Mouse (Mus musculus) testis, adult 2 months (tissue): ENCODE results near the gene Tiam1. TPM values are rescaled to one million over a fixed set of nuclear protein-coding genes. Genes with fewer than 3 reads are reported as not detected.
A peak's percentile ranks its signal among the peaks of the same experiment; 100 is the strongest.

ENCODE experiments used
- H3K27ac ChIP-seq: fragments of 200-500 bp; 2 replicates; pipeline ENCODE4 v1.5.1; 2012; ENCODE audit warnings: low read depth, low read length; ENCODE audit not compliant: control insufficient read depth, insufficient read depth
- H3K27me3 ChIP-seq: fragments of 200-500 bp; 2 replicates; pipeline ENCODE4 v1.6.1; 2012; ENCODE audit warnings: mild to moderate bottlenecking, low read length, moderate library complexity; ENCODE audit not compliant: control insufficient read depth, insufficient read depth
- H3K36me3 ChIP-seq: fragments of 200-500 bp; 2 replicates; pipeline ENCODE4 v1.6.1; 2012; ENCODE audit warnings: mild to moderate bottlenecking, low read length; ENCODE audit not compliant: control insufficient read depth, insufficient read depth
- H3K4me1 ChIP-seq: fragments of 200-500 bp; 2 replicates; pipeline ENCODE4 v1.6.1; 2012; ENCODE audit warnings: low read length; ENCODE audit not compliant: control insufficient read depth, insufficient read depth
- H3K4me3 ChIP-seq: fragments of 200-500 bp; 2 replicates; pipeline ENCODE4 v1.5.1; 2012; ENCODE audit warnings: low read depth, mild to moderate bottlenecking, low read length, moderate library complexity, mixed read lengths; ENCODE audit not compliant: control insufficient read depth
- CTCF ChIP-seq: fragments of 200-500 bp; IDR thresholded peaks from 2 replicates; pipeline ENCODE4 v1.5.1; 2012; ENCODE audit warnings: low read depth, mild to moderate bottlenecking, inconsistent platforms, low read length, moderate library complexity; ENCODE audit not compliant: control insufficient read depth, insufficient read depth, insufficient replicate concordance
- POLR2A ChIP-seq: fragments of 200-500 bp; IDR thresholded peaks from 2 replicates; pipeline ENCODE4 v1.6.1; 2012; ENCODE audit warnings: low read depth, mild to moderate bottlenecking, inconsistent platforms, low read length, moderate library complexity; ENCODE audit not compliant: control insufficient read depth
- polyA plus RNA-seq: library from polyadenylated mRNA; depleted of rRNA; stranded (reverse); fragments of >200 nt; gene quantifications from 2 replicates; pipeline ENCODE4 v1.2.3, GENCODE M21; 2012

Tiam1 gene
- polyA plus RNA-seq, 1 experiment, result 9.6 TPM

DNA sequence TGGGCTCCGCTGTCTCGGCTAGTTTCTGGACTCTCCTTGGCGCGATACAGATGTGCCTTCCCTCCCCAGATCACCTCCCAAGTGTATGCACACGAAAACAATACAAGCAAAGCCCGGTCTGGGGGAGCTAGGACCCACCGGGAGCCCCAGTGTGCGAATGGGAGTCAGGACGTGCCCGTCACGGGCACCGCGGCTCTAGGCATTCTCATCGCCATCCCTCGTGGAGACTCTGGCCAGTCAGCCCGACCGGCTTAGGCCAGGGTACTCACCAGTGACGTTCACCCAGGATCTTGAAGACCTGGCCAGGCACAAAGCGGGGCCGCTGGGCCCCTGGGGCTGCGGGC is 181 bp downstream of the Tiam1 start:
- TF ChIP-seq POLR2A (no peak), CTCF (no peak)
- Histone ChIP-seq H3K27ac (peak overlapping the region; percentile 64), H3K36me3 (no peaks in the 10 kb centered on the region), H3K4me1 (peaks cover 10% of the 10 kb centered on the region), H3K4me3 (peak overlapping the region; percentile 78), H3K27me3 (no peaks in the 10 kb centered on the region)

GRCm38 (mm10) chr16:90142574-90143415 is 774 bp downstream of the Tiam1 start:
- H3K4me1 ChIP-seq, result peaks cover 10% of the 10 kb centered on the region
- no peaks in the 10 kb centered on the region for H3K27me3 ChIP-seq
- H3K27ac ChIP-seq, result peak overlapping the region; percentile 64
- peak overlapping the region; percentile 78 for H3K4me3 ChIP-seq
- no peak for TF ChIP-seq CTCF
- H3K36me3 ChIP-seq, result no peaks in the 10 kb centered on the region

DNA sequence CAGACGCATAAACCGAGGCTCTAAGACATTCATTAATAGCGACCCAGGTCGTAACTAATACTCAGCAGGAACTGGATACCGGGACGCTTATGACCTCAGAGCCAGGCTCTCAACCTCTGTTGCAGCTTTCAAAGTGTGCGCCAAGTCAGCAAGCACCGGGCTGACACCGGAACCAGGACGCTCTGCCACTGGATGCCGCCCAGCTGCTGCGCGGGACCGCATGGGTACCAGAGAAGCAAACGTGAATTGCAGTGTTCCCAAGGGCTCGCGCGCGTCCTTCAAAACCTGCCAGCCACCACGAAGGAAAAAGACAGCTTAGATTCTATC is 1.4 kb downstream of the Tiam1 start:
- H3K27ac ChIP-seq, result no peak overlapping the region
- no peaks in the 10 kb centered on the region for H3K27me3 ChIP-seq
- no peak for TF ChIP-seq CTCF
- peaks cover 10% of the 10 kb centered on the region for H3K4me1 ChIP-seq
- H3K4me3 ChIP-seq, result peak overlapping the region; percentile 78
- H3K36me3 ChIP-seq, result no peaks in the 10 kb centered on the region

DNA sequence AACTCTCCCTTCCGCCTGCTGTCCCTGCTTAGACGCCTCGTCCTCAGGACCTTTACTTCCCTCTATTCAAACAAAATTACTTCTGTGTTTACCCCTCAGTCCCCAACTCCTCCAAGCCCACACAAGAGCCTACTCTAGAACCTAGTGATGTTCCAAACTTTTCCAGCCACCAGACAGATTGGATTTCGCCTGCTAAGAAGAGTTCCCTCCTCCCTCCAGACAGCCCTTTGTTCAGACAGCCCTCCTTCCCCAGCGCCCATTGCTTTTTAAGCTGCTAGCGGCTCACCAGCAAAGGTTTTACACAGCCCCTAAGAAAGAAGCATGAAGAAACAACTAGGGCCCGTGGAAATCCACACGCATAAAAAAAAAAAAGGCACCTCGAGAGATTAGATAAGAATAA is 2.0 kb downstream of the Tiam1 start:
- H3K27me3 ChIP-seq, result no peaks in the 10 kb centered on the region
- no peak for TF ChIP-seq POLR2A
- TF ChIP-seq CTCF, result no peak
- no peak overlapping the region for H3K27ac ChIP-seq
- H3K4me1 ChIP-seq, result peaks cover 10% of the 10 kb centered on the region
- H3K4me3 ChIP-seq, result no peak overlapping the region
- no peaks in the 10 kb centered on the region for H3K36me3 ChIP-seq

- no peak for TF ChIP-seq POLR2A
- no peak for TF ChIP-seq CTCF
- Histone ChIP-seq H3K27ac (peak overlapping the region; percentile 47; the same call in 1 of the 2 replicates), H3K4me1 (peaks cover 10% of the 10 kb centered on the region), H3K36me3 (no peaks in the 10 kb centered on the region), H3K4me3 (no peak overlapping the region), H3K27me3 (no peaks in the 10 kb centered on the region)
Observed at GRCm38 (mm10) chr16:90140571-90140970, 3.0 kb downstream of the Tiam1 start.

GRCm38 (mm10) chr16:90139696-90140095 is 3.9 kb downstream of the Tiam1 start:
- Histone ChIP-seq H3K27me3 (no peaks in the 10 kb centered on the region), H3K36me3 (no peaks in the 10 kb centered on the region), H3K27ac (0 out of 2 replicates have a peak overlapping the region, but pooled peaks have one; percentile 47), H3K4me3 (no peak overlapping the region), H3K4me1 (peaks cover 10% of the 10 kb centered on the region)
- TF ChIP-seq POLR2A (peak; percentile 36; the same call in 1 of the 2 replicates), CTCF (no peak)

GRCm38 (mm10) chr16:90138151-90138550 is 5.4 kb downstream of the Tiam1 start:
- H3K27ac ChIP-seq, result peak overlapping the region; percentile 24; the same call in 1 of the 2 replicates
- H3K4me3 ChIP-seq, result no peak overlapping the region
- TF ChIP-seq POLR2A (no peak), CTCF (no peak)
- no peaks in the 10 kb centered on the region for H3K36me3 ChIP-seq
- H3K27me3 ChIP-seq, result no peaks in the 10 kb centered on the region
- H3K4me1 ChIP-seq, result peaks cover 10% of the 10 kb centered on the region

DNA sequence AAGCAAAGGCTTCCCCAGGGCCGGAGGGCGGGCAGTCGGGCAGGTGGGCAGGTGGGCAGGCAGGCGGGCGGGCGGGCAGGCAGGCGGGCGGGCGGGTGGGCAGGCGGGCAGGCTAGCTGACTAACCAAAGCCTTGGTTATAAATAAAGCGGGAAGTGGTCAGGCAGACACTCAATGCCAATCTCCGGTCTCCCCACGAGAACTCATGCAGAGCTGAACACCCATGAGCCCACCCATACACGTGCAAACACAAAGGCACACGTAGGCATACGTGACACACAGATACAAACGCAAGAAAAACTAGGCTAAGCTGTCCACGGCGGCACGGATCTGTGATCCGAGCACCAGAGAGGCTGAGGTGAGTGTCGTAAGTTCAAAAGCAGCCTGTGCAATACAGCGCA is 6.4 kb downstream of the Tiam1 start:
- Histone ChIP-seq H3K36me3 (no peaks in the 10 kb centered on the region), H3K4me1 (peaks cover 1% of the 10 kb centered on the region), H3K27ac (no peak overlapping the region), H3K27me3 (no peaks in the 10 kb centered on the region), H3K4me3 (no peak overlapping the region)
- TF ChIP-seq POLR2A (no peak), CTCF (no peak)
